12 mouse cellular contexts compared by ENCODE assay signal in genomic region chr14:9192122-9192769, GRCm38 (mm10).
"Had no signal": no experiment of that assay in that cellular context is flagged by ENCODE, and none has a peak within 500 bp of the region (broad histone marks: within the 10 kb centered on the region; RNA-seq: fewer than 3 reads in every experiment).

No protein-coding gene starts in this region.

- ATAC-seq: intestine, embryonic 15.5 days had no signal

- H3K27me3 ChIP-seq: intestine, embryonic 15.5 days; limb, embryonic 13.5 days; midbrain, embryonic 12.5 days; neural tube, embryonic 15.5 days had no signal

- H3K9ac ChIP-seq: intestine, embryonic 15.5 days; limb, embryonic 13.5 days; liver, embryonic 14.5 days; midbrain, embryonic 12.5 days; neural tube, embryonic 15.5 days had no signal

- H3K4me1 ChIP-seq: intestine, embryonic 15.5 days; limb, embryonic 13.5 days; midbrain, embryonic 12.5 days; neural tube, embryonic 15.5 days had no signal

- H3K4me3 ChIP-seq: intestine, embryonic 15.5 days; layer of hippocampus, adult 2 months; limb, embryonic 13.5 days; midbrain, embryonic 12.5 days; myocyte; neural tube, embryonic 15.5 days had no signal

- H3K36me3 ChIP-seq: intestine, embryonic 15.5 days; limb, embryonic 13.5 days; midbrain, embryonic 12.5 days; neural tube, embryonic 15.5 days had no signal

- H3K27ac ChIP-seq: intestine, embryonic 15.5 days; layer of hippocampus, adult 2 months; limb, embryonic 13.5 days; liver, embryonic 14.5 days; midbrain, embryonic 12.5 days; neural tube, embryonic 15.5 days had no signal

- DNase-seq: left cerebral cortex, postnatal 4 days; lung, adult 18-20 months; right cerebral cortex, adult 18-20 months; right cerebral cortex, postnatal 25 days; thymus, postnatal 36 days had no signal

- H3K9me3 ChIP-seq: intestine, embryonic 15.5 days; limb, embryonic 13.5 days; midbrain, embryonic 12.5 days; neural tube, embryonic 15.5 days had no signal

- H3K4me2 ChIP-seq: intestine, embryonic 15.5 days; limb, embryonic 13.5 days; midbrain, embryonic 12.5 days; neural tube, embryonic 15.5 days had no signal
